Mouse (Mus musculus) neural tube, embryonic 14.5 days (tissue): ENCODE results near the gene Rptor. TPM values are rescaled to one million over a fixed set of nuclear protein-coding genes. Genes with fewer than 3 reads are reported as not detected.

Source experiments
- ATAC-seq: fragments of 200-750 bp; cut with Nextera tagmentation; 2 replicates; pipeline ENCODE4 v1.8.0; 2017; ENCODE audit warnings: low read depth, mild to moderate bottlenecking, moderate TSS enrichment, moderate library complexity
- H3K27ac ChIP-seq: fragments of 300-500 bp; sonication (generic); 2 replicates; pipeline ENCODE4 v1.5.1; 2014; ENCODE audit warnings: low read depth, mild to moderate bottlenecking, control low read depth, low read length, moderate library complexity, mixed read lengths
- H3K27me3 ChIP-seq: fragments of 300-500 bp; sonication (generic); 2 replicates; pipeline ENCODE4 v1.6.1; 2014; ENCODE audit warnings: low read length; ENCODE audit not compliant: control insufficient read depth, insufficient read depth
- H3K36me3 ChIP-seq: fragments of 300-500 bp; sonication (generic); 2 replicates; pipeline ENCODE4 v1.6.1; 2014; ENCODE audit warnings: low read length, mixed read lengths; ENCODE audit not compliant: control insufficient read depth, insufficient read depth
- H3K4me1 ChIP-seq: fragments of 300-500 bp; sonication (generic); 2 replicates; pipeline ENCODE4 v1.6.1; 2014; ENCODE audit warnings: low read length; ENCODE audit not compliant: control insufficient read depth, insufficient read depth
- H3K4me2 ChIP-seq: fragments of 300-500 bp; sonication (generic); 2 replicates; pipeline ENCODE4 v1.6.1; 2014; ENCODE audit warnings: mild to moderate bottlenecking, low read depth, low read length, control low read depth
- H3K4me3 ChIP-seq: fragments of 300-500 bp; sonication (generic); 2 replicates; pipeline ENCODE4 v1.5.1; 2014; ENCODE audit warnings: low read depth, low read length, control low read depth, mixed read lengths
- H3K9ac ChIP-seq: fragments of 300-500 bp; sonication (generic); replicated peaks from 2 replicates; pipeline ENCODE4 v1.6.1; 2014; ENCODE audit warnings: low read depth, mild to moderate bottlenecking, control low read depth, low read length, mixed read lengths
- H3K9me3 ChIP-seq: fragments of 300-500 bp; sonication (generic); 2 replicates; pipeline ENCODE4 v1.6.1; 2016; ENCODE audit warnings: low read length; ENCODE audit not compliant: control insufficient read depth
- WGBS: fragments of 180-500 bp; shearing (Covaris S2); extraction: QIAGEN DNeasy Blood & Tissue Kit; methylation state at CpG from one replicate; pipeline ENCODE4 v1.1.7; 2014; 5-methylcytosine and 5-hydroxymethylcytosine counted together
- polyA plus RNA-seq: library from polyadenylated mRNA; unstranded; fragments of >200 nt; fragmentation: Nextera tagmentation; extraction: Ambion mirVana; gene quantifications from 2 replicates; pipeline ENCODE4 v1.2.1, GENCODE M21; 2014

Gene Rptor
- polyA plus RNA-seq, 1 experiment from 2014 or later, result 13.4 TPM

GRCm38 (mm10) chr11:119735152-119735551, 132.4 kb downstream of the Rptor start:
- Histone ChIP-seq H3K27me3 (no peaks in the 10 kb centered on the region), H3K4me3 (no peak overlapping the region), H3K27ac (no peak overlapping the region), H3K9ac (no peak overlapping the region), H3K4me1 (no peaks in the 10 kb centered on the region), H3K36me3 (no peaks in the 10 kb centered on the region), H3K4me2 (no peak overlapping the region), H3K9me3 (no peaks in the 10 kb centered on the region)
- WGBS, result 89% methylated on average over 2 of the region's 2 CpGs
- ATAC-seq, result no peak

GRCm38 (mm10) chr11:119738990-119739846, 136.5 kb downstream of the Rptor start:
- Histone ChIP-seq H3K9me3 (no peaks in the 10 kb centered on the region), H3K27ac (no peak overlapping the region), H3K4me1 (peaks cover 19% of the 10 kb centered on the region), H3K9ac (no peak overlapping the region), H3K36me3 (no peaks in the 10 kb centered on the region), H3K27me3 (no peaks in the 10 kb centered on the region), H3K4me2 (no peak overlapping the region), H3K4me3 (no peak overlapping the region)
- 64% methylated on average over 7 of the region's 7 CpGs for WGBS
- no peak for ATAC-seq

DNA sequence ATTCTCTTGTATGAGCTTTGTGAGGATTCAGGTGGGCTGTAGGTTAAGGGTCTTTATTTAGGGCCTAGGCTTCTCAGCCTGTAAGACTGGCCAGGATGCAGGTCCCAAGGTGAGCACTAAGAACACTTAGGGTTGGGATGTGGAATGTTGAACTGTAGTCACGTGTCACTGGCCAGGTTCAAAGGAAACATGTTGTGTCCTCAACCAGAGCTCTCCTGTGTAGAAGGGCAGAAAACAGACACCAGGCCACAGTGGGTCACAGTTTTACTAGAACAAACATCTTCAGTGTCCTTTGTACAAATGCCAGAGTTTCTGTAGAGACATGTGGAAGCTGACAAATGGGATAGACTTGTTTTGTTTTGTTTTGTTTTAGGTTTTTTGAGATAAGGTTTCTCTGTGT, 138.7 kb downstream of the Rptor start:
- H3K27ac ChIP-seq, result no peak overlapping the region
- H3K4me2 ChIP-seq, result no peak overlapping the region
- WGBS, result 96% methylated on average over 1 of the region's 1 CpGs
- no peak overlapping the region for H3K4me3 ChIP-seq
- H3K27me3 ChIP-seq, result no peaks in the 10 kb centered on the region
- ATAC-seq, result no peak
- H3K9ac ChIP-seq, result no peak overlapping the region
- H3K36me3 ChIP-seq, result no peaks in the 10 kb centered on the region
- H3K9me3 ChIP-seq, result no peaks in the 10 kb centered on the region
- H3K4me1 ChIP-seq, result peaks cover 36% of the 10 kb centered on the region

GRCm38 (mm10) chr11:119744436-119744835, 141.7 kb downstream of the Rptor start:
- peaks cover 45% of the 10 kb centered on the region for H3K4me1 ChIP-seq
- H3K27ac ChIP-seq, result peak overlapping the region; percentile 52
- 23% methylated on average over 4 of the region's 4 CpGs for WGBS
- H3K9ac ChIP-seq, result no peak overlapping the region
- no peaks in the 10 kb centered on the region for H3K36me3 ChIP-seq
- no peak overlapping the region for H3K4me2 ChIP-seq
- no peaks in the 10 kb centered on the region for H3K27me3 ChIP-seq
- no peak for ATAC-seq
- H3K9me3 ChIP-seq, result no peaks in the 10 kb centered on the region
- no peak overlapping the region for H3K4me3 ChIP-seq

- Histone ChIP-seq H3K36me3 (no peaks in the 10 kb centered on the region), H3K27me3 (no peaks in the 10 kb centered on the region), H3K9ac (no peak overlapping the region), H3K9me3 (no peaks in the 10 kb centered on the region), H3K4me3 (no peak overlapping the region), H3K27ac (peak overlapping the region; percentile 52; the same call in 1 of the 2 replicates), H3K4me2 (no peak overlapping the region), H3K4me1 (peaks cover 45% of the 10 kb centered on the region)
- 38% methylated on average over 7 of the region's 7 CpGs for WGBS
- peak; percentile 64; the same call in 1 of the 2 replicates for ATAC-seq
These were observed 142.6 kb downstream of the Rptor start for GRCm38 (mm10) chr11:119745333-119745732.

DNA sequence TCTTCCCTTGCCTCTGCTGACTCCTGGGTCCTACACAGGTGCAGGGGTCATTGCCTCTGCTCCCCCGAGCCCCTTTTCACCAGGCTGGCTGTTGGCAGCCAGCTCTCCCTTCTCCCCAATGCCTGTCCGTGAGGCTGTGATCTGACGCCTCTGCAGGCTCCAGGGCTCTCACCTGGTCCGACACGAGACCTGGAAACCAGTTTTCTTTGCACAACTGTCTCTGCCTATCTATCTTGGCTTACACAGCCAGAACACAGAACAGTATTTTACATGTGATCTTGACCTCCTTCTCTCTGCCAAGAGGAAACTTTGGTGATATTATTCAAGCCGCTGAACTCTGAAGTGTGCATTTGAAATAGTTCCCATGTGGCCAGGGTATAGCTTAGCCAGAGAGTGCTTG, 151.8 kb downstream of the Rptor start:
- 83% methylated on average over 6 of the region's 6 CpGs for WGBS
- H3K9ac ChIP-seq, result no peak overlapping the region
- no peaks in the 10 kb centered on the region for H3K27me3 ChIP-seq
- no peak overlapping the region for H3K4me2 ChIP-seq
- H3K27ac ChIP-seq, result no peak overlapping the region
- no peaks in the 10 kb centered on the region for H3K9me3 ChIP-seq
- no peak overlapping the region for H3K4me3 ChIP-seq
- H3K36me3 ChIP-seq, result no peaks in the 10 kb centered on the region
- no peak for ATAC-seq
- H3K4me1 ChIP-seq, result 0 out of 2 replicates have a peak, but pooled peaks cover 3% of the 10 kb centered on the region

DNA sequence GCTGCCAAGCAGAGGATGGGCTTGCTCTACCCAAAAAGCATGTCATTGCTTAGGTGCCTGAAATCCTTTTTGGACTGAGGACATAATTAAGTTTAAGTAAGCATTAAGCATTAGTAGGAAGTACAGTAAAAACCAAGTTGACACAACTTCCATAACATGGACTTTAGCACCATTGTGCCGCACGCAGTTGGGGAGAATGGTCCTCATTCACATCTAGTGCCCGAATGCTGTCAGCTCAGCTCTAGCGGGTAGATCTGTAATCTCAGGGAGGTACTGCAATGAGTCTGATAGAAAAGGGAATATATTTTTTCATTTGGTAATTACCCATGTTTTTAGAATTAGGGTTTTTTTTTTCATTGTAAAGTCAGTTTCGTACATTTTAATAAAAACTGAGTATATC, 155.5 kb downstream of the Rptor start:
- no peaks in the 10 kb centered on the region for H3K36me3 ChIP-seq
- H3K4me1 ChIP-seq, result 0 out of 2 replicates have a peak, but pooled peaks cover 3% of the 10 kb centered on the region
- no peaks in the 10 kb centered on the region for H3K27me3 ChIP-seq
- no peak for ATAC-seq
- 92% methylated on average over 5 of the region's 5 CpGs for WGBS
- H3K9me3 ChIP-seq, result no peaks in the 10 kb centered on the region
- H3K4me3 ChIP-seq, result no peak overlapping the region
- no peak overlapping the region for H3K4me2 ChIP-seq
- H3K9ac ChIP-seq, result no peak overlapping the region
- no peak overlapping the region for H3K27ac ChIP-seq

DNA sequence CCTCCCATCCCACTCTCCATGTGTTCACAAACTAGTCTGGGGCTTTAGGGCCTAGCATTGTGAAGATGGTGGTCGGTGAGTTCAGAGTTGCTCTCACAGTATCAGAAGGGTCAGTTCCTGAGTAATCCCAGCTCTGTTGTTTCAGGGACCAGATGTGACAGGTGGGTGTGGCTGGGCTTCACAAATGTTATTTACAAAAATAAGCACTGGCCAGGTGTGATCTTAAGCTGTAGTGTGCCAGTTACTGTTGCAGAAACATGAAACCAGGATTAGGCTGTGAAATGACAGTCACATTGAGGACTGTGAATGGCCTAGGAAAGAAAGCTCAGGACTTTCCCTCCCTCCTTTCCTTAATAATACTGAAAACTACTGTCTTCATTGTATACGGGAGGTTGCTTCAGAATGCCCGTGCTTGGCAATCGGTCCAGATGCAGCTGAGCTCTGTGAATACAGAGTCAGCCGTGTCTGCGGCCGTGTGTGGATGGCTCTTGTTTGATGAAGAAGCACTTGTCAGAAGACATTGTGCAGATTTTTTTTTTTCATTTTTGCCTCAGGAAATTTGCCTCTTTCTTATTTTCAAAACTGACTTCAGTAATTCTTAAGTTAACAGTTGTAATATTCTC, 156.1 kb downstream of the Rptor start:
- no peak for ATAC-seq
- WGBS, result 57% methylated on average over 7 of the region's 7 CpGs
- H3K4me3 ChIP-seq, result no peak overlapping the region
- H3K9me3 ChIP-seq, result no peaks in the 10 kb centered on the region
- no peak overlapping the region for H3K9ac ChIP-seq
- no peaks in the 10 kb centered on the region for H3K27me3 ChIP-seq
- H3K4me1 ChIP-seq, result 0 out of 2 replicates have a peak, but pooled peaks cover 3% of the 10 kb centered on the region
- no peak overlapping the region for H3K4me2 ChIP-seq
- no peak overlapping the region for H3K27ac ChIP-seq
- H3K36me3 ChIP-seq, result no peaks in the 10 kb centered on the region

- H3K27me3 ChIP-seq, result no peaks in the 10 kb centered on the region
- no peak overlapping the region for H3K4me3 ChIP-seq
- H3K4me1 ChIP-seq, result peaks cover 18% of the 10 kb centered on the region
- H3K9me3 ChIP-seq, result no peaks in the 10 kb centered on the region
- ATAC-seq, result no peak
- 88% methylated on average over 9 of the region's 9 CpGs for WGBS
- H3K9ac ChIP-seq, result no peak overlapping the region
- no peak overlapping the region for H3K27ac ChIP-seq
- no peaks in the 10 kb centered on the region for H3K36me3 ChIP-seq
- no peak overlapping the region for H3K4me2 ChIP-seq
These were observed 160.2 kb downstream of the Rptor start for GRCm38 (mm10) chr11:119762911-119763310.
